In the genomic region with DNA sequence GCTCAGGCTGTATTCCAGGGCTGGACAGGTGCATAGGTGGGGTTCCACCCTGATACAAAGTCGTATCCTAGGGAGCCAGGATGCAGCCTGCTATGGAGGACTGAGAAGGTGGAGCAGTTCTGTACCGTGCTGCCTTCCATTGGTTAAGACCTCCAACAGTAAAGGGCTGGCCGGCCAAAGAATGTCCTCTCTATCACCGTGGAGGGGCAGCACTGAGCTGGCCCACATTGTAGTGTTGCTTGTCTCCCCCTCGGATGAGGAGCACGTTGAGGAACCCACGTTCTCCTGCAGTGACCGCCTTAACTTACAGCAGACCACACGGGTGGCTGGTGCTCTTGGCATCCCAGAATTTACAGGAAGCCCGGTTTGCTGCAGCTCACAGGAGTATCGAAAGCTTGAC, we compare ENCODE assay signal across 24 mouse cellular contexts. TPM values are rescaled to one million over a fixed set of nuclear protein-coding genes. Genes with fewer than 3 reads are reported as not detected.
DNase-seq lines count a peak whose midpoint lies in the region; ATAC-seq and TF ChIP-seq lines count a peak whose summit lies in the region.
"Had no signal": no experiment of that assay in that cellular context is flagged by ENCODE, and none has a peak within 500 bp of the region (broad histone marks: within the 10 kb centered on the region; RNA-seq: fewer than 3 reads in every experiment).

No protein-coding gene starts in this region.

- H3K27ac ChIP-seq in hindbrain, embryonic 10.5 days, result peak overlapping the region; percentile 16; the same call in 1 of the 2 replicates
- no peak overlapping the region for H3K27ac ChIP-seq in hindbrain, embryonic 13.5 days
- no peak overlapping the region for H3K27ac ChIP-seq in liver, postnatal 0 days (ENCODE audit: low read depth)
- no peak overlapping the region for H3K27ac ChIP-seq in liver, embryonic 11.5 days (ENCODE audit: low read depth, low read length)
- H3K27ac ChIP-seq: embryonic facial prominence, embryonic 15.5 days; heart, embryonic 10.5 days; left cerebral cortex, adult 2 months; neural tube, embryonic 15.5 days had no signal

- peaks cover 26% of the 10 kb centered on the region for H3K4me1 ChIP-seq in hindbrain, embryonic 10.5 days (replicated peaks)
- peaks cover 51% of the 10 kb centered on the region for H3K4me1 ChIP-seq in hindbrain, embryonic 13.5 days (replicated peaks)
- H3K4me1 ChIP-seq in liver, postnatal 0 days (ENCODE audit: insufficient read depth), result peaks cover 20% of the 10 kb centered on the region
- H3K4me1 ChIP-seq in liver, embryonic 11.5 days (replicated peaks; ENCODE audit: control insufficient read depth, insufficient read depth, low read length), result peaks cover 7% of the 10 kb centered on the region
- H3K4me1 ChIP-seq in E14TG2a.4 (replicated peaks; ENCODE audit: low read depth, low read length), result peaks cover 89% of the 10 kb centered on the region

- H3K27me3 ChIP-seq in hindbrain, embryonic 10.5 days (ENCODE audit: insufficient read depth, poor library complexity, severe bottlenecking), result no peaks in the 10 kb centered on the region
- no peaks in the 10 kb centered on the region for H3K27me3 ChIP-seq in hindbrain, embryonic 13.5 days
- H3K27me3 ChIP-seq in liver, postnatal 0 days (ENCODE audit: insufficient read depth, low read length), result no peaks in the 10 kb centered on the region
- no peaks in the 10 kb centered on the region for H3K27me3 ChIP-seq in liver, embryonic 11.5 days (replicated peaks; ENCODE audit: control insufficient read depth, insufficient read depth, low read length)
- peaks cover 9% of the 10 kb centered on the region for H3K27me3 ChIP-seq in E14TG2a.4 (ENCODE audit: insufficient read depth, low read length)
- H3K27me3 ChIP-seq: embryonic facial prominence, embryonic 15.5 days; neural tube, embryonic 15.5 days had no signal

- TF ChIP-seq EP300 in liver, postnatal 0 days (IDR thresholded peaks at IDR 0.05; ENCODE audit: low read depth), result no peak

- TF ChIP-seq CTCF in liver, postnatal 0 days (IDR thresholded peaks at IDR 0.05; ENCODE audit: low read depth), result peak; percentile 13; the same call in 1 of the 2 replicates
- TF ChIP-seq CTCF in E14TG2a.4 (conservative IDR thresholded peaks at IDR 0.05; ENCODE audit: low read length), result peak; percentile 32

- H3K9me3 ChIP-seq in hindbrain, embryonic 10.5 days, result 0 out of 2 replicates have a peak, but pooled peaks cover 2% of the 10 kb centered on the region
- no peaks in the 10 kb centered on the region for H3K9me3 ChIP-seq in hindbrain, embryonic 13.5 days
- H3K9me3 ChIP-seq in liver, postnatal 0 days (ENCODE audit: low read length), result no peaks in the 10 kb centered on the region
- no peaks in the 10 kb centered on the region for H3K9me3 ChIP-seq in liver, embryonic 11.5 days (ENCODE audit: control insufficient read depth, low read length)
- no peaks in the 10 kb centered on the region for H3K9me3 ChIP-seq in E14TG2a.4 (ENCODE audit: low read length)
- H3K9me3 ChIP-seq: embryonic facial prominence, embryonic 15.5 days; heart, embryonic 10.5 days; neural tube, embryonic 15.5 days had no signal

- no peak for ATAC-seq in hindbrain, embryonic 13.5 days (ENCODE audit: low FRiP score)
- ATAC-seq in liver, postnatal 0 days, result no peak
- ATAC-seq in liver, embryonic 11.5 days (replicated peaks; ENCODE audit: low FRiP score), result no peak
- ATAC-seq: forebrain, embryonic 14.5 days; inflammation-experienced regulatory T-cells, adult 6 months; midbrain, embryonic 16.5 days had no signal

- no peak overlapping the region for H3K9ac ChIP-seq in hindbrain, embryonic 13.5 days
- no peak overlapping the region for H3K9ac ChIP-seq in liver, postnatal 0 days (replicated peaks)
- H3K9ac ChIP-seq in liver, embryonic 11.5 days (ENCODE audit: low read depth, low read length), result no peak overlapping the region
- H3K9ac ChIP-seq: embryonic facial prominence, embryonic 15.5 days; neural tube, embryonic 15.5 days had no signal

- DNase-seq in hindbrain, embryonic 10.5 days (ENCODE audit: low spot score), result no peak
- no peak for DNase-seq in liver, postnatal 0 days
- DNase-seq in liver, embryonic 11.5 days (ENCODE audit: low spot score), result no peak
- peak; percentile 58 for DNase-seq in R1 (ENCODE audit: low read depth, low spot score)
- DNase-seq in Muller cell, postnatal 12 days (ENCODE audit: inconsistent ontology term), result no peak
- DNase-seq in heart, adult 11 months, result no peak
- DNase-seq: adrenal gland, postnatal 36 days; cerebellum, adult 11 months; cerebellum, postnatal 25 days; kidney, adult 8-10 months; kidney, postnatal 25 days; layer of hippocampus, adult 9-11 months; thymus, adult 2 months; thymus, postnatal 4 days had no signal

- H3K4me3 ChIP-seq in hindbrain, embryonic 10.5 days, result no peak overlapping the region
- no peak overlapping the region for H3K4me3 ChIP-seq in hindbrain, embryonic 13.5 days
- no peak overlapping the region for H3K4me3 ChIP-seq in liver, postnatal 0 days (ENCODE audit: low read depth, low read length)
- no peak overlapping the region for H3K4me3 ChIP-seq in liver, embryonic 11.5 days (ENCODE audit: low read depth, low read length)
- H3K4me3 ChIP-seq in E14TG2a.4 (replicated peaks; ENCODE audit: low read length), result peak overlapping the region; percentile 45; the same call in 1 of the 2 replicates
- H3K4me3 ChIP-seq: embryonic facial prominence, embryonic 15.5 days; heart, embryonic 10.5 days; left cerebral cortex, adult 2 months; megakaryocyte, embryonic 14.5 days; neural tube, embryonic 15.5 days had no signal

- WGBS in hindbrain, embryonic 10.5 days, result 58% methylated on average over 11 of the region's 11 CpGs
- WGBS in hindbrain, embryonic 13.5 days, result 63% methylated on average over 11 of the region's 11 CpGs
- WGBS in liver, postnatal 0 days (ENCODE audit: insufficient replicate concordance), result 63% methylated on average over 11 of the region's 11 CpGs
- WGBS in liver, embryonic 11.5 days, result 54% methylated on average over 11 of the region's 11 CpGs

- H3K36me3 ChIP-seq in hindbrain, embryonic 10.5 days, result 0 out of 2 replicates have a peak, but pooled peaks cover 20% of the 10 kb centered on the region
- H3K36me3 ChIP-seq in hindbrain, embryonic 13.5 days, result peaks cover 8% of the 10 kb centered on the region; the same call in 1 of the 2 replicates
- H3K36me3 ChIP-seq in liver, postnatal 0 days (replicated peaks; ENCODE audit: insufficient read depth, low read length), result no peaks in the 10 kb centered on the region
- H3K36me3 ChIP-seq in liver, embryonic 11.5 days (ENCODE audit: control insufficient read depth, insufficient read depth, low read length), result no peaks in the 10 kb centered on the region
- H3K36me3 ChIP-seq in E14TG2a.4 (ENCODE audit: insufficient read depth, low read length), result no peaks in the 10 kb centered on the region
- H3K36me3 ChIP-seq: embryonic facial prominence, embryonic 15.5 days; neural tube, embryonic 15.5 days had no signal

- no peak overlapping the region for H3K4me2 ChIP-seq in hindbrain, embryonic 13.5 days
- H3K4me2 ChIP-seq in liver, postnatal 0 days (ENCODE audit: low read depth, low read length), result no peak overlapping the region
- no peak overlapping the region for H3K4me2 ChIP-seq in liver, embryonic 11.5 days
- H3K4me2 ChIP-seq: embryonic facial prominence, embryonic 15.5 days; neural tube, embryonic 15.5 days had no signal

RNA-seq across cellular contexts. Expression of gene Zbed3, which starts 7.1 kb away (rescaled TPM):
- polyA plus RNA-seq in hindbrain, embryonic 10.5 days (2016; fragmentation: Nextera tagmentation; extraction: Ambion mirVana), result 54.6 and 63.3 TPM in 2 replicates
- polyA plus RNA-seq in hindbrain, embryonic 13.5 days (2015; fragmentation: Nextera tagmentation; extraction: Ambion mirVana), result 41.0 and 42.5 TPM in 2 replicates
- polyA plus RNA-seq in liver, postnatal 0 days (2015; fragmentation: Nextera tagmentation; extraction: Ambion mirVana), result 5.7 and 6.7 TPM in 2 replicates
- polyA plus RNA-seq in liver, embryonic 11.5 days (2014; fragmentation: Nextera tagmentation; extraction: Ambion mirVana), result 30.9 and 32.1 TPM in 2 replicates

RNA-seq across cellular contexts. Expression of gene Aggf1, which starts 44.6 kb away (rescaled TPM):
- polyA plus RNA-seq in hindbrain, embryonic 10.5 days (2016; fragmentation: Nextera tagmentation; extraction: Ambion mirVana), result 37.4 and 39.9 TPM in 2 replicates
- polyA plus RNA-seq in hindbrain, embryonic 13.5 days (2015; fragmentation: Nextera tagmentation; extraction: Ambion mirVana), result 39.8 and 41.6 TPM in 2 replicates
- 11.7 TPM in 2 replicates for polyA plus RNA-seq in liver, postnatal 0 days (2015; fragmentation: Nextera tagmentation; extraction: Ambion mirVana)
- polyA plus RNA-seq in liver, embryonic 11.5 days (2014; fragmentation: Nextera tagmentation; extraction: Ambion mirVana), result 42.1 and 43.4 TPM in 2 replicates
